Mouse (Mus musculus) heart, postnatal 0 days (tissue): Measurements from ENCODE around the gene Dhx16. TPM values are rescaled to one million over a fixed set of nuclear protein-coding genes. Genes with fewer than 3 reads are reported as not detected.

Experiments
- ATAC-seq: fragments of 200-750 bp; cut with Nextera tagmentation; 2 replicates; pipeline ENCODE4 v1.8.0; 2017; ENCODE audit warnings: low read depth, moderate number of reproducible peaks, moderate library complexity; ENCODE audit not compliant: insufficient read depth
- DNase-seq: peaks from one replicate; pipeline ENCODE4 v3.0.0-alpha.2; 2016; ENCODE audit warnings: low spot score
- H3K27ac ChIP-seq: fragments of 300-500 bp; sonication (generic); 2 replicates; pipeline ENCODE4 v1.5.1; 2014; ENCODE audit warnings: low read depth, mild to moderate bottlenecking
- H3K27me3 ChIP-seq: fragments of 300-500 bp; sonication (generic); 2 replicates; pipeline ENCODE4 v1.6.1; 2014; ENCODE audit warnings: low read length, mixed read lengths; ENCODE audit not compliant: control insufficient read depth, insufficient read depth
- H3K36me3 ChIP-seq: fragments of 300-500 bp; sonication (generic); replicated peaks from 2 replicates; pipeline ENCODE4 v1.6.1; 2014; ENCODE audit warnings: low read length, mixed read lengths; ENCODE audit not compliant: control insufficient read depth, insufficient read depth
- H3K4me1 ChIP-seq: fragments of 300-500 bp; sonication (generic); 2 replicates; pipeline ENCODE4 v1.6.1; 2014; ENCODE audit warnings: antibody characterized with exemption; ENCODE audit not compliant: control insufficient read depth, insufficient read depth
- H3K4me2 ChIP-seq: fragments of 300-500 bp; sonication (generic); 2 replicates; pipeline ENCODE4 v1.6.1; 2014; ENCODE audit warnings: low read depth, mild to moderate bottlenecking, low read length, moderate library complexity
- H3K4me3 ChIP-seq: fragments of 300-500 bp; sonication (generic); 2 replicates; pipeline ENCODE4 v1.5.1; 2014; ENCODE audit warnings: low read depth, low read length
- H3K9ac ChIP-seq: fragments of 300-500 bp; sonication (generic); replicated peaks from 2 replicates; pipeline ENCODE4 v1.6.1; 2014; ENCODE audit warnings: low read depth, low read length, mixed read lengths
- H3K9me3 ChIP-seq: fragments of 300-500 bp; sonication (generic); replicated peaks from 2 replicates; pipeline ENCODE4 v1.6.1; 2016; ENCODE audit warnings: low read length; ENCODE audit not compliant: control insufficient read depth
- CTCF ChIP-seq: IDR thresholded peaks from 2 replicates; pipeline ENCODE4 v1.5.1; 2016; ENCODE audit warnings: antibody characterized with exemption, control low read depth, low read depth
- EP300 ChIP-seq: IDR thresholded peaks from 2 replicates; pipeline ENCODE4 v1.6.1; 2016; ENCODE audit warnings: antibody characterized with exemption, low read depth
- WGBS: fragments of 180-500 bp; shearing (Covaris S2); extraction: QIAGEN DNeasy Blood & Tissue Kit; methylation state at CpG from one replicate; pipeline ENCODE4 v1.1.7; 2014; 5-methylcytosine and 5-hydroxymethylcytosine counted together
- polyA plus RNA-seq: library from polyadenylated mRNA; unstranded; fragments of >200 nt; fragmentation: Nextera tagmentation; extraction: Ambion mirVana; gene quantifications from 2 replicates; pipeline ENCODE4 v1.2.1, GENCODE M21; 2015
- total RNA-seq: library from RNA; depleted of rRNA; stranded (reverse); fragments of >200 nt; gene quantifications from 2 replicates; pipeline ENCODE4 v1.2.3, GENCODE M21; 2014; ENCODE audit warnings: low replicate concordance

Gene Dhx16
- total and polyA plus RNA-seq, 2 experiments from 2014 or later, result 15.0 to 18.2 TPM

DNA sequence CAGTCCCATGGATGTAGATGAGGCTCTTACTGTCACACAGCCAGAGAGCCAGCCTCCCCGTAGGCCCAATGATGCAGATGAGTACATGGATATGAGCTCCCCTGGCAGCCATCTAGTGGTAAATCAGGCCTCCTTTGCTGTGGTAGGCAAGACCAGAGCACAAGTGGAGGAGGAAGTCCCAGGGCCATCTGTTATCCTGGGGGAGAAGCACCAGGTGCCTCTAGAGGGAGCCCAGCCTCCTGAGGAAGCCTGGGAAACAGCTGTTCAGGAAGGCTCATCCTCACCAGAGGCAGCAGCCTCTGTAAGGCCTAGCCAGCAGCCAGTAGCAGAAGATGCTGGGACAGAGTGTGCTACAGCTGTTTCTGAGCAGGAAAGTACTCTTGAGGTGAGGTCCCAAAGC is 31.5 kb upstream of the Dhx16 start:
- peaks cover 78% of the 10 kb centered on the region for H3K36me3 ChIP-seq
- TF ChIP-seq CTCF (peak; percentile 34), EP300 (no peak)
- H3K4me1 ChIP-seq, result no peaks in the 10 kb centered on the region
- H3K9ac ChIP-seq, result no peak overlapping the region
- ATAC-seq (peak; percentile 58; the same call in 1 of the 2 replicates), DNase-seq (no peak)
- H3K27me3 ChIP-seq, result no peaks in the 10 kb centered on the region
- no peak overlapping the region for H3K4me3 ChIP-seq
- 33% methylated on average over 1 of the region's 1 CpGs for WGBS
- no peak overlapping the region for H3K4me2 ChIP-seq
- no peak overlapping the region for H3K27ac ChIP-seq
- no peaks in the 10 kb centered on the region for H3K9me3 ChIP-seq

DNA sequence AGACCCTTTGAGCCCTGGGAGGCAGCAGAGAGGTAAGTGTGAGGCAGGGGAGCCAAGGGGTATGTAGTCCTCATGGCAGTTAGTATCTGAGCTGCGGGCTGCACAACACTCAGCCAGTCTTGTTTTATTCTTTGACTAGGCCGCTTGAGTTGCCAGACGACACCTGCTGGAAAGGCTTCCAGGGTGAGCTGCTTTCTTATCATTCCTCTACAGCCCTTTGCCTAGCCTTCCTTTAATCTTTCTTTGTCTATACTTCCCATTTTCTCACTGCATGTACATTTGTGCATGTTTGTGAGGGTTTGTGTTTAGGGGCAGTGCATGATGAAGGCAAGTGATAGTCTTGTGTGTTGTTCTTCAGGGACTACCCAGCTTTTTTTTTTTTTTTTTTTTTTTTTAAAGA is 28.6 kb upstream of the Dhx16 start:
- Histone ChIP-seq H3K4me3 (no peak overlapping the region), H3K36me3 (peaks cover 83% of the 10 kb centered on the region), H3K4me1 (no peaks in the 10 kb centered on the region), H3K27me3 (no peaks in the 10 kb centered on the region), H3K27ac (no peak overlapping the region), H3K4me2 (no peak overlapping the region), H3K9me3 (no peaks in the 10 kb centered on the region), H3K9ac (no peak overlapping the region)
- WGBS, result 73% methylated on average over 3 of the region's 3 CpGs
- no peak for ATAC-seq
- DNase-seq, result no peak
- TF ChIP-seq EP300, result no peak
- TF ChIP-seq CTCF, result no peak

DNA sequence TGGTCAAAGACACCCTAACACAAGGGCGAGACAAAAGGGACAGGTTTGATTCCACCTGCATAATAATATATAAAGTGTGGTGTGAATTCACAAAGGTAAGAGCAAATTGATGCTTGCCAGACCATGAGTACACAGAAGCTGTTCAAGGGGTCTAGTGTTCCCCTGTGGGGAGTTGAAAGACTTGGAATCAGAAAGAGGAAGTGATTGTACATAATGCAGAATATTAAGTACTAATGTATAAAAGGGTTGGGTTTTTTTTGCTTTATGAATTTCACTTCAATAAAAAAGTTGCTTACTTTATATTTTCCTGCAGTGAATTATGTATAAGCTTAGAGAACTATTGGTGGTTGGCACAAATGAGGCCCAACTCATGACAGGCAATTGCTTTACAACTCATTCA is 20.2 kb upstream of the Dhx16 start:
- no peak for DNase-seq
- H3K9me3 ChIP-seq, result no peaks in the 10 kb centered on the region
- no peak overlapping the region for H3K4me3 ChIP-seq
- H3K27me3 ChIP-seq, result no peaks in the 10 kb centered on the region
- ATAC-seq, result no peak
- H3K4me1 ChIP-seq, result peaks cover 10% of the 10 kb centered on the region; the same call in 1 of the 2 replicates
- no peak overlapping the region for H3K4me2 ChIP-seq
- H3K9ac ChIP-seq, result no peak overlapping the region
- H3K36me3 ChIP-seq, result peaks cover 26% of the 10 kb centered on the region
- TF ChIP-seq EP300, result no peak
- TF ChIP-seq CTCF, result no peak
- 93% methylated on average over 1 of the region's 1 CpGs for whole genome bisulfite sequencing
- H3K27ac ChIP-seq, result no peak overlapping the region

DNA sequence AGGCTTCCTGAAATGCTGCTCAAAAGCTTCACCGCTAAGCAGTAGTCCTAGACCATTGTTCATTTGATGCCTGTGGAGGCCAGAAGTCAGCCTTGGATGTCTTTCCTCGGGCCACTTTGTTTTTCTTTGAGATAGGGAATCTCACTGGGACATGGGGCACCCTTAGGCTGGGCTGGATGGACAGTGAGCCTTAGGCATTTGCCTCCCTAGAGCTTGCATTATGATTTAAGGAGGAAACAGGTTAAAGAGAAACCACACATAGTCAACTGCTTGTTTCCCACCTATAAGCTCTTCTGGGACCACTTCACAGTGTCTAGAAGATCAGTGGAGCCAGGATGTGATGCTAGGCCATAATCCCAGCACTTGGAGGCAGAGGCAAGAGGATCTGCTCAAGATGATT is 19.8 kb upstream of the Dhx16 start:
- 38% methylated on average over 2 of the region's 2 CpGs for WGBS

DNA sequence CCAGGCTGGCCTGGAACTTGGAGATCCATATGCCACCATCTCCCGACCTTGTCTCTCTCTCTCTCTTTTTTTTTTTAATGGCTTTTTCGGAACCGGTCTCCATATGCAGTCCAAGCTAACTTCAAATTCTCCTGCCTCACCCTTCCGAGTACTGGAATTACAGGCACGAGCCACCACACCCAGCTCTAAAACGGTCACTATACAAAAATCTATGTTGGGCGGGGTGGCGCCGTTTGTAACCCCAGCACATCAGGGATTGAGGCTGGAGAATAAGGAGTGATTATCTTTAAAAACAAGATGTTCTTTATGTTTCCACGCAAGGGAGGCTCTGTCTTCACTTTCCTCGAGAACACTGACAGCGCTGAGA is 18.8 kb upstream of the Dhx16 start:
- TF ChIP-seq EP300, result no peak
- TF ChIP-seq CTCF, result no peak
- H3K4me1 ChIP-seq, result peaks cover 10% of the 10 kb centered on the region; the same call in 1 of the 2 replicates
- no peaks in the 10 kb centered on the region for H3K9me3 ChIP-seq
- H3K4me2 ChIP-seq, result peak overlapping the region; percentile 78
- peak overlapping the region; percentile 60 for H3K9ac ChIP-seq
- DNase-seq (no peak), ATAC-seq (no peak)
- 6% methylated on average over 12 of the region's 12 CpGs for whole genome bisulfite sequencing
- no peaks in the 10 kb centered on the region for H3K27me3 ChIP-seq
- peak overlapping the region; percentile 82 for H3K4me3 ChIP-seq
- peaks cover 19% of the 10 kb centered on the region for H3K36me3 ChIP-seq
- H3K27ac ChIP-seq, result peak overlapping the region; percentile 89

More for the DNA sequence above, 19.8 kb upstream of the Dhx16 start:
- Histone ChIP-seq H3K4me1 (peaks cover 10% of the 10 kb centered on the region; the same call in 1 of the 2 replicates), H3K36me3 (peaks cover 21% of the 10 kb centered on the region), H3K9me3 (no peaks in the 10 kb centered on the region), H3K27ac (no peak overlapping the region), H3K9ac (no peak overlapping the region), H3K4me3 (no peak overlapping the region), H3K4me2 (no peak overlapping the region), H3K27me3 (no peaks in the 10 kb centered on the region)
- no peak for TF ChIP-seq CTCF
- DNase-seq (no peak), ATAC-seq (no peak)

DNA sequence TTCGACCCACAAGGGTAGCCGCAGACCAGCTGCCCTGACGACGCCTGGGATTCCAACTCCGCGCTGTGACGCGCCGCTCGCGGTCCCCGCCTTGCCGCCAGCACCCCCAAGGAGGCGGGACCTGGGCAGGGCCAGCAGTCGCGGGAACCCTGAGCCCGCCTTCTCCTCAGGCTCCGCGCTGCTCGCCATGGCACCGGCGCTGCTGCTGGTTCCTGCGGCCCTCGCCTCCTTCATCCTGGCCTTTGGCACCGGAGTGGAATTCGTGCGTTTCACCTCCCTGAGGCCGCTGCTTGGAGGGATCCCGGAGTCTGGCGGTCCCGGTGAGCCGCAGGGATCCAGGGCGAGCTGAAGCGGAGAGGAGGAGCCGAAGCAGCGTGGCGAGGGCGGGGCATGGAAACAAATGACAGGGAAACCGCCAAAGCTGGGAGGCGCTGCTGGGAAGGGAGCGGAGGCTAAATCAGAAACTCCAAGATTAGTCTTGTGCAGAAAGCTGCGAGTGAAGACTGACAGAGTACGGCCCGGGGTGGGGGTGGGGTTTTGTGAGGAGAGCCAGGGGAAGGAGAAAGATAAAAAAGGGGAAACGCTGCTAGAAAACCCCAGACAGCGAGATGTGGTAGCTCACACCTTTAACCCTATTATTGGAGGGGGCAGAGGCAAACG is 18.3 kb upstream of the Dhx16 start, which contains the start of gene Nrm:
Gene Nrm, plus strand, starts transcription at position 121 of the 660 bp plus-strand sequence.
- TF ChIP-seq CTCF (peak; percentile 58), EP300 (peak; percentile 24; the same call in 1 of the 2 replicates)
- H3K4me2 ChIP-seq, result peak within 1 kb of the TSS; percentile 78
- WGBS, result under 1% methylated on average over 47 of the region's 47 CpGs
- H3K9me3 ChIP-seq, result no peaks in the 10 kb centered on the region
- ATAC-seq, result peak; percentile 89
- DNase-seq, result peak; percentile 97
- no peaks in the 10 kb centered on the region for H3K27me3 ChIP-seq
- peak within 1 kb of the TSS; percentile 82 for H3K4me3 ChIP-seq
- H3K4me1 ChIP-seq, result peaks cover 10% of the 10 kb centered on the region; the same call in 1 of the 2 replicates
- peak within 1 kb of the TSS; percentile 89 for H3K27ac ChIP-seq
- peaks cover 19% of the 10 kb centered on the region for H3K36me3 ChIP-seq
- peak within 1 kb of the TSS; percentile 60 for H3K9ac ChIP-seq
